Mouse (Mus musculus) thymus, adult 2 months (tissue): ENCODE data around the gene Inava. TPM values are rescaled to one million over a fixed set of nuclear protein-coding genes. Genes with fewer than 3 reads are reported as not detected.

Source experiments
- DNase-seq: peaks from one replicate; pipeline ENCODE4 v3.0.0; 2021
- H3K27ac ChIP-seq: fragments of 200-500 bp; 2 replicates; pipeline ENCODE4 v1.5.1; 2012; ENCODE audit warnings: low read length, control low read depth; ENCODE audit not compliant: control insufficient read depth, insufficient read depth
- H3K27me3 ChIP-seq: fragments of 200-500 bp; 2 replicates; pipeline ENCODE4 v1.6.1; 2012; ENCODE audit warnings: mild to moderate bottlenecking, low read length, moderate library complexity, mixed read lengths; ENCODE audit not compliant: control insufficient read depth, insufficient read depth
- H3K36me3 ChIP-seq: fragments of 200-500 bp; 2 replicates; pipeline ENCODE4 v1.6.1; 2012; ENCODE audit warnings: mild to moderate bottlenecking, low read length, moderate library complexity; ENCODE audit not compliant: control insufficient read depth, insufficient read depth
- H3K4me1 ChIP-seq: fragments of 200-500 bp; replicated peaks from 2 replicates; pipeline ENCODE4 v1.6.1; 2012; ENCODE audit warnings: low read length; ENCODE audit not compliant: control insufficient read depth, insufficient read depth
- H3K4me3 ChIP-seq: fragments of 200-500 bp; 2 replicates; pipeline ENCODE4 v1.5.1; 2012; ENCODE audit warnings: mild to moderate bottlenecking, low read length, control low read depth, moderate library complexity; ENCODE audit not compliant: control insufficient read depth, insufficient read depth
- CTCF ChIP-seq: fragments of 200-500 bp; IDR thresholded peaks from 2 replicates; pipeline ENCODE4 v1.5.1; 2012; ENCODE audit warnings: mild to moderate bottlenecking, control low read depth, low read length, moderate library complexity, borderline replicate concordance; ENCODE audit not compliant: control insufficient read depth, poor library complexity, insufficient read depth; ENCODE audit errors: extremely low read depth
- POLR2A ChIP-seq: fragments of 200-500 bp; IDR thresholded peaks from 2 replicates; pipeline ENCODE4 v1.6.1; 2012; ENCODE audit warnings: mild to moderate bottlenecking, low read length, control low read depth, moderate library complexity; ENCODE audit not compliant: control insufficient read depth, poor library complexity, insufficient read depth; ENCODE audit errors: extremely low read depth
- WGBS: fragments of 180-500 bp; shearing (Covaris S2); methylation state at CpG from one replicate; pipeline ENCODE4 v1.1.7; 2018; 5-methylcytosine and 5-hydroxymethylcytosine counted together
- polyA plus RNA-seq: library from polyadenylated mRNA; depleted of rRNA; stranded (reverse); fragments of >200 nt; gene quantifications from 2 replicates; pipeline ENCODE4 v1.2.3, GENCODE M21; 2012; rRNA removed

The Inava gene
- polyA plus RNA-seq, 1 experiment, result 9.7 TPM

- H3K27me3 ChIP-seq, result no peaks in the 10 kb centered on the region
- H3K4me1 ChIP-seq, result peaks cover 10% of the 10 kb centered on the region
- no peak overlapping the region for H3K4me3 ChIP-seq
- no peak overlapping the region for H3K27ac ChIP-seq
- 96% methylated on average over 12 of the region's 12 CpGs for WGBS
- no peak for DNase-seq
- H3K36me3 ChIP-seq, result peaks cover 77% of the 10 kb centered on the region
- TF ChIP-seq POLR2A (no peak), CTCF (no peak)
Observed at GRCm38 (mm10) chr1:136172696-136173095, 61.4 kb downstream of the Inava start.

- H3K27ac ChIP-seq, result no peak overlapping the region
- H3K4me3 ChIP-seq, result no peak overlapping the region
- TF ChIP-seq CTCF (peak; percentile 53; the same call in 1 of the 2 replicates), POLR2A (no peak)
- H3K4me1 ChIP-seq, result peaks cover 10% of the 10 kb centered on the region
- H3K36me3 ChIP-seq, result peaks cover 74% of the 10 kb centered on the region
- H3K27me3 ChIP-seq, result no peaks in the 10 kb centered on the region
- 44% methylated on average over 5 of the region's 5 CpGs for WGBS
- DNase-seq, result peak; percentile 58
Observed at GRCm38 (mm10) chr1:136170109-136170508, 64.0 kb downstream of the Inava start.

- TF ChIP-seq POLR2A (no peak), CTCF (no peak)
- DNase-seq, result no peak
- no peaks in the 10 kb centered on the region for H3K4me1 ChIP-seq
- no peak overlapping the region for H3K4me3 ChIP-seq
- WGBS, result 80% methylated on average over 8 of the region's 8 CpGs
- H3K27ac ChIP-seq, result no peak overlapping the region
- H3K36me3 ChIP-seq, result peaks cover 83% of the 10 kb centered on the region
- no peaks in the 10 kb centered on the region for H3K27me3 ChIP-seq
Observed at GRCm38 (mm10) chr1:136167657-136168056, 66.4 kb downstream of the Inava start.

GRCm38 (mm10) chr1:136165436-136165835 is 68.6 kb downstream of the Inava start:
- Histone ChIP-seq H3K4me1 (no peaks in the 10 kb centered on the region), H3K36me3 (peaks cover 83% of the 10 kb centered on the region), H3K27ac (no peak overlapping the region), H3K4me3 (no peak overlapping the region), H3K27me3 (no peaks in the 10 kb centered on the region)
- WGBS, result 97% methylated on average over 2 of the region's 2 CpGs
- TF ChIP-seq CTCF (no peak), POLR2A (no peak)
- no peak for DNase-seq

Other genes with a start within 250 kb of the Inava start
- 0.52 and 0.81 TPM in 2 replicates for gene Igfn1, start 227.9 kb downstream of the Inava start, polyA plus RNA-seq
- gene Tmem9, start 226.1 kb downstream of the Inava start, polyA plus RNA-seq, result 77.1 and 86.9 TPM in 2 replicates
- gene Ascl5, start 183.5 kb downstream of the Inava start, polyA plus RNA-seq, result not detected in 2 replicates
- gene Cacna1s, start 181.5 kb downstream of the Inava start, polyA plus RNA-seq, result 2.3 and 3.7 TPM in 2 replicates
- gene Kif21b, start 102.9 kb downstream of the Inava start, polyA plus RNA-seq, result 224 and 247 TPM in 2 replicates
- 0.10 and 0.11 TPM in 2 replicates for gene Mroh3, start 21.4 kb downstream of the Inava start, polyA plus RNA-seq
- 24.4 and 41.7 TPM in 2 replicates for gene Gpr25, start 26.6 kb upstream of the Inava start, polyA plus RNA-seq
- gene Camsap2, start 111.8 kb upstream of the Inava start, polyA plus RNA-seq, result 7.3 and 13.4 TPM in 2 replicates
- gene Ddx59, start 181.0 kb upstream of the Inava start, polyA plus RNA-seq, result 3.0 and 3.6 TPM in 2 replicates
- 3.7 and 4.7 TPM in 2 replicates for gene Kif14, start 232.1 kb upstream of the Inava start, polyA plus RNA-seq